Mouse (Mus musculus) naive thymus-derived CD4-positive, alpha-beta T cell, adult 2 months (primary cell): ENCODE results near the gene T.

Experiments used
- DNase-seq: peaks from one replicate; pipeline ENCODE4 v3.0.0-alpha.2; 2011; ENCODE audit warnings: low read depth

Gene T

GRCm38 (mm10) chr17:8433121-8433977, 874 bp upstream of the T start:
- no peak for DNase-seq

- no peak for DNase-seq
Measured at GRCm38 (mm10) chr17:8436184-8436583, 2.0 kb downstream of the T start.

DNA sequence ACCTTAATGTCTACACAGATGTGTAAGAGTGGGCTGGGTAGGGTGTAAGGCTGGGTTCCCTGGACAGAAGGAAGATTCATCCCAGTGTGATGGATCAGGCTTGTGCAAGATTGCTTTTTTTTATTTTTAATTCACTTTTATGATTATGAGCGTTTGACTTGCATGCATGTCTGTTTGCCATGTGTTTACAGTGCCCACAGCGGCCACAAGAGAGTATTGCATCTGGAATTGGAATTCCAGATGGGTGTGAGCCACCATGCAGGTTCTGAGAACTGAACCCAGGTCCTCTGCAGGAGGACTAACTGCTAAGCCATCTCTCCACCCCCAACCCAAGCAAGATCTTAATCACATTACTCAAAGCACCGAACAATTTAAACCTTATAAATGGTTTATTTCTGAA, 9.8 kb downstream of the T start:
- no peak for DNase-seq

- no peak for DNase-seq
Measured at GRCm38 (mm10) chr17:8447676-8448192, 13.5 kb downstream of the T start.

DNA sequence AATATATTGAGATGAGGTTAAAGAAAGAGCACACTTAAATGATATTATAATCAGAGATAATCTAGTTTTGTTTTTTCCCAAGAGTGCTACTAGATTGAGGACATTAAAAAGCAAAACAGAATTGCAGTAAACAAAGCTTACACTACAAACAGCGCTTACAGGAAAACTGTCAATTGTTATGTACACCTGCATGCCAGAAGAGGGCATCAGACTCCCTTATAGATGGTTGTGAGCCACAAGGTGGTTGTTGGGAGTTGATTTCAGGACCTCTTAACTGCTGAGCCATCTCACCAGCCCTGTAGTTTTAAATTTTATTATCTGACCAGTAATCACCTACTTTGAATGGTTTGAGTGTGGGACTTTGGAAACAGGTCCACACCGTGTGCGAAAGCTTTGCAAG, 14.1 kb downstream of the T start:
- no peak for DNase-seq

DNA sequence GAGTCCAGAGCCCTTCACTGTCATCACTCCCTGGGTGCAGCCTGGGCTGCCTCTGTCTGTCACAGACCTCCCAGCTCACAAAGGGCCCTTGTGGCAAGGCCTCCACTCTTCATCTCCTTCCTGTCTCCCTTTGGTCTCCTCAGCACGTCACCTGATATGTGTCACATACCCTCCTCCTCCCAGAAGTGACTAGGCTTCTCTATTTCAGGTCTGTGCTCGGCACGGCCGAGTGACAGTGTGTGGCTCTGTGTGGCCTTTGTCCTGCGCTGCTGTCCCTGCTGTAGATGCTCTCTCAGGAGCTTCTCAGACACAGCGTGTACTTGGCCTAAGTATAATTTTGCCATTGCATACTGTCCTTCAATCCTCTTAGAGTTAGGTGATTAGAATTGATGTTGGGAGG, 21.0 kb downstream of the T start:
- DNase-seq: no peak

DNA sequence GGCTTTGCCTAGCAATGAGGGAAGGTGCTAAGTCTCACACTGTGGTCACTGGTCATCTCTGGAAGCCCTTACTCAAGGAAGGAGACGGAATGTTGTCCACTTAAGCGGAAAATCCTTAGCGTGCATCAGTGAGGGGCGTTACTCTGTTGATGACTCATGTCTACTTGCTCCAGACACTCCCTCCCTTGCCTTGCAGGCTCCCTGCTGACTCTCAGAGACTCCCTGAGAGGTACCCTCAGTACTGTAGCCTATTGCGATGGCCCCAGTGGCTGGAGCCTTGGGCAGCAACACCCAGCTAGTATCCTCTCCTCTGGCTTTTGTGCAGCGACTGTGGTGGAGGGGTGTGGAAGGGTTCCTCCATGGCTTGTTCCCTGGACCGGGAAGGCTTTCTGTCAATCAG, 21.4 kb downstream of the T start:
- DNase-seq: no peak

- DNase-seq: no peak
Measured at GRCm38 (mm10) chr17:8456856-8457460, 22.7 kb downstream of the T start.

DNA sequence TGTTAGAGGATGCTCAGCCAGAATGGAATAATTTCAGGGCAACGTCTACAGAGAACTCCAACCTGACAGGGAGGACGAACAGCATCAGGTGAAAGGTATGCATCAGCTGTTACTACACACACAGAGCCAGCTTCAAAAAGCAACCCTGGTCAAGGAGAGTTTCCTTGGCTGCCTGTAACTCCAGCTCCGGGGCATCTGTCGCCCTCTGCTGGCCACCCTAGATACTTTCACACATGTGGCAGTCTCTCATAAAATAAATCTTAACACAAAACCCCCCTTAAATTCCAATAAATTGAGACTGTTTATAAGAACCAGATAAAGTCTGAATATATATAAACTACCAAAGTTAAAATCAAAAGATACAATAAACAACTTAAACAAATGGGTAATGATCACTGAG, 27.3 kb downstream of the T start:
- DNase-seq: peak; percentile 57

DNA sequence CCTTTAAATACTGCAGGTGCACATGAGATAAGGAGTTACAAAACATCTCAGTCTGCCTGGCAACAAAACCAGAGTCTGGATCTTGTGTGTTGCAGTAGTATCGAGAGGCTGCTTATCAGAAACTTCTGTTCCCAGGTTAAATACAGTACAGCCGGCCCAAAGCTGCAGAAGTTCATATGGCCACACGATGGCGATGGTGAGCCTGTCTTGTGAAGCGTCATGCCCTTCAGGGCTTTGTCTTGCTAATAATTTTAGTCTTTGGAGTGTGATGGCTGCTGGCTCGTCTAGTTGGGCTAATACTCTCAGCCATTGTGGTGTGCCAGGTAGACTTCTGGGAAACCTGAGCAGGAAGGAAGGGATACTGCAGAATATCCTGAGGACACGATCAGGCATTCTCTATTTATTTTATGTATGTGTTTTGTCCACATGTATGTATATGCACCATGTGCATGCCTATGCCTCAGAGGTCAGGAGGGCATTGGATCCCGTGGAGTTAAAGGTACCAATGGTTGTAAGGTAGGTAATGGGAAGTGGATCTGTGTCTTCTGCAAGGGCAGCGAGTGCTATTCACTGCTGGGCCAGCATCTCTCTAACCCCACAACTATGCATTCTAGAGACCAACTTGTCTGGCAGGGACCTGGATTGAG, 29.4 kb downstream of the T start:
- DNase-seq: peak; percentile 75

DNA sequence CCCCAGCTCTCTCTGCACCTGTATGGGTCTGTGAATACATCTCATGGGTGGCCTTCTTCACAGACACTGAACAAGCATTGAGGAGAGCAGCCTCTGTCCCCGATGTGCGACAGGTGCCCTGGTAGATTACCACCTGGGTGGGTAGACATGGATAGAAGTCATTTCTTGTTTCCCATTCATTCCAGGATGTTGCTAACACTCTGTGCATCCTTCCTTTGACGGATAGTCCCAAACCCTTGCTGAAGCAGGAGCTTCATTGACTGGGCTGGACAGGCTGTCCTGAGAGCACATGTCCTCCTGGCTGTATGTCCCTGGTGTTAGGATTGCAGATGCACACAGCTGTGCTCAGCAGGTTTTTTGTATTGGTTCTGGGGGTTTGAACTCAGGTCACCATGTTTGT, 33.5 kb downstream of the T start:
- DNase-seq: no peak

GRCm38 (mm10) chr17:8468716-8469344, 34.6 kb downstream of the T start:
- DNase-seq: peak; percentile 71

GRCm38 (mm10) chr17:8478554-8478953, 44.3 kb downstream of the T start:
- DNase-seq: no peak

GRCm38 (mm10) chr17:8479493-8480128, 45.4 kb downstream of the T start:
- DNase-seq: no peak

GRCm38 (mm10) chr17:8481797-8482196, 47.6 kb downstream of the T start:
- no peak for DNase-seq

DNA sequence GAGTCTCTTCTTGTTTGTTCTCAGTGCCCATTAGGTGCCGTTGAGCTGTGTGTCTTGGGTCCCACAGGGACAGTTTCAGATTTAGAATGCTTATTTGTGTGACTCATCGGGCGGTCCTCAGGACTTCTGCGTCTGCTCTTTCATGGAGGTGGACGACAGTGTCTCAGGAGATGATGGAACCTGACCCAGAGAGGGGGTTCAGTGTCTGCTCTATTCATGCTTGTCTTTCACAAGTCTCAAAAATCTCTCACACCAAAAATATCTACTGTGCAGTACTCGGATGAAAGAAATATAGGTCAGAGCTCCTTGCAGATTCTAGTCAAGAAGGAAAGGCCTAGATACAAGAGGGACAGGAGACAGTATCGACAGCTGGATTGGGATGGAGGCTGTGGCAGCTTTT, 48.7 kb downstream of the T start:
- DNase-seq: no peak

GRCm38 (mm10) chr17:8484246-8484645, 50.0 kb downstream of the T start:
- DNase-seq: no peak

- no peak for DNase-seq
Measured at GRCm38 (mm10) chr17:8485146-8485545, 50.9 kb downstream of the T start.

GRCm38 (mm10) chr17:8487824-8488223, 53.6 kb downstream of the T start:
- DNase-seq: no peak

DNA sequence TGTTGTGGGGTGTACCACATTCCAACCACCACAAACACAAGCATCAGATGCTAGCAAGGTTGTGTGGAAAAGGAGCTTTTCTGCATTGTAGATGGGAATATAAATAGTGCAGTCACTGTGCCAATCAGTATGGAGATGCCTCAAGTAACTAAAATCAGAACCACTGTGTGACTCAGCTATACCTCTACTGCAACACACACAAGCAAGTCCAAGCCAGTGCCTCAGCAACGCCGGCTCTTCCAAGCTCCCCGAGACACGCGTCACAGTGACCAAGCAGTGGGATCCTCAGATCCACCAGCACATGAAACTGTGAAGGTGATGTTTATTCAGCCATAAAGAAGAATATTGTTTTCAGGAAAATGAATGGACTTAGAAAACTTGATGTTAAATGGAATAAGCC, 56.7 kb downstream of the T start:
- no peak for DNase-seq
